Mouse (Mus musculus) brain, adult 2 months (tissue): Measurements from ENCODE around the gene Fars2.
"Not testable (repeated sequence)": the region's sequence is repeated elsewhere in the genome, so short reads cannot be mapped to it uniquely, and the experiment has no call there.

ENCODE experiments used
- DNase-seq: peaks from one replicate; pipeline ENCODE4 v3.0.0; 2011; ENCODE audit warnings: low read depth, low spot score

The Fars2 gene

DNA sequence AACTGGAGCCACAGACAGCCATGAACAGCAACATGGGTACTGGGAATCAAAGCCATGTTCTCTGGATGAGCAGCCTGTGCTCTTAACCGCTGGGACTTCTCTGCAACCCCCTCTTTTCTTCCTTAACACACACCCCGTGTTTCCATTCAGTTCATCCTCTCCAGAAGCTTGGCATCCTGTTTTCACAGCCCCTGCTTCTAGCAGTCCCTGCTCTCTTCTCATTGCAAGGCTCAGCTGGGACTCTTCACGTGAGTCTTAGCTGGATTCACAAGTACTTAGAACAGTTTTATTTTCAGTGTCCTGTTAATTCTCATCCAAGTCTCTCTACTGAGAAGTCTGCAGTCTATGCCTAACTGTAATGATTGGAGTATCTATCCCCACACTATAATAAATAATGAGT lies 334.2 kb downstream of the Fars2 start:
- DNase-seq, result peak; percentile 50

- no peak for DNase-seq
These were observed 343.3 kb downstream of the Fars2 start for GRCm38 (mm10) chr13:36460473-36460872.

- no peak for DNase-seq
These were observed 346.5 kb downstream of the Fars2 start for GRCm38 (mm10) chr13:36463669-36464068.

GRCm38 (mm10) chr13:36466076-36466475 lies 348.9 kb downstream of the Fars2 start:
- not testable (repeated sequence) for DNase-seq

GRCm38 (mm10) chr13:36466515-36466921 lies 349.3 kb downstream of the Fars2 start:
- DNase-seq, result no peak

GRCm38 (mm10) chr13:36467849-36468248 lies 350.6 kb downstream of the Fars2 start:
- DNase-seq, result no peak

- DNase-seq, result no peak
These were observed 351.8 kb downstream of the Fars2 start for GRCm38 (mm10) chr13:36468963-36469362.

DNA sequence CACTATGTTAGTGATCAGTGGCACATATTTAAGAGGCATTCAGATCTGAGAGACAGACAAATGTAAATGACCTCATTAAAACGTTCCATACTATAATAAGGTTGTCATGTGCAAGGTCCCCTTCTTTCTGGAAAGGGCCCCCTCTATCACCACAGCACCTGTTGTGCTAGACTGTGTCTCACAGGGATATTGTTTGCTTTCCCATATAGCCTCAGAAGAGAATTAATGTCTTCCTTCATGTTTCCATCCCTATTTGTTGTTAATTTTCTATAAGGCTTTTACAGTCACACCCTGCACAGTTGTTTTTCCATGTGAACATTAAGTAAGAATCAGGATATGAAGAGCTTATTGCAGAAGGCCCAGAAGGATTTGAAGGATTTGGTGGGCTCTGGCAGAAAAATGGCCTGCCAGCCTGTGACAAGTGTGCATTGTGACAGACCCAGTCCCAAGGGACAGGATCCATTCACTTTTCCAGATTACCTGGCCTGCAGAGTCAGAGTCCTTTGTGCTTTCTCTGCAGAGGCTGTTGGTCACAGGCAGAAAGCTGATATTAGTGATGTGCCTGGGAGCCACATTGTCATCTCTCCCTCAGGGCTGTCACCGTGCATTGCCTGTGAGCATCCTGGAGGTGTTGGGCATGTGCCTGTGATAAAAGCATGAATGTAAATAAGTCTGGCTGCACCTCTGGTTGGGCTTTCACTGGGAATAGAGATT lies 352.4 kb downstream of the Fars2 start:
- DNase-seq, result no peak

- DNase-seq, result no peak
These were observed 360.4 kb downstream of the Fars2 start for GRCm38 (mm10) chr13:36477648-36478047.

DNA sequence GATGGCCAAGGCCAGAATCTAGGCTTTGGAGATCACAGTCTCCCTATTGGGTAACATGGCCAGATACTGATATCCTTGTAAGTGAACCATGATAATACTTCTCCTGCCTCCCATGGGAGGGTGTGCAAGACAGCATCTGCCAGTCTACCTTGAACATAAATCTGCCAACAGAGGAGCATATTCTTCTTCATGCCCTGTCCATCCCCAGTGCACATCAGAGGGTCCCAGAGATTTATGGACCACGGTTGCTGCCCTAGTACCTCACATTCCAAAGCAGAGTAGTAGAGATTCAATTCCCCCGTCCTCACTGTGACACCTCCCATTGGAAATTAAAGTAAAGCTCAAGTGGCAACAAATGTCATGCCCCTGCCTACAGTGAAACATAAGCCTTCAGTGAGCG lies 361.0 kb downstream of the Fars2 start:
- DNase-seq, result no peak

DNA sequence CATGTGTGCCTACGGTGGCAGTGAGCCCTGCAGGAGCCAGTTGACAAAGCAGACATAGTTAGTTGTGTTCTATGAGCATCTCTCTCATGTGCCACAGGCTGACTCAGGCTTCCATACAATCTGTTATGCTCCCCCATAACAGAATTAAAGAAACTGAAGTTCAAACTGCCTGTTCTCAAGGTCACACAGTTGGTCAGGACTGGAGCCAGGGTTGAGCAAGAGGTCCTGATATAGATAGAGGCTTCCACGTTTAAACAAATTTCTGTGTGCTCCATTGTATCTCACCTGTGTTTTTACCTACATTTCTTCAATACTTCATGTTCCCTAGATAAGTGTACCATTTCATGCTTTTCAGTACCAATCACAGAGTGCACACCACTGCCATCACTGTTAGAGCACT lies 362.9 kb downstream of the Fars2 start:
- no peak for DNase-seq

DNA sequence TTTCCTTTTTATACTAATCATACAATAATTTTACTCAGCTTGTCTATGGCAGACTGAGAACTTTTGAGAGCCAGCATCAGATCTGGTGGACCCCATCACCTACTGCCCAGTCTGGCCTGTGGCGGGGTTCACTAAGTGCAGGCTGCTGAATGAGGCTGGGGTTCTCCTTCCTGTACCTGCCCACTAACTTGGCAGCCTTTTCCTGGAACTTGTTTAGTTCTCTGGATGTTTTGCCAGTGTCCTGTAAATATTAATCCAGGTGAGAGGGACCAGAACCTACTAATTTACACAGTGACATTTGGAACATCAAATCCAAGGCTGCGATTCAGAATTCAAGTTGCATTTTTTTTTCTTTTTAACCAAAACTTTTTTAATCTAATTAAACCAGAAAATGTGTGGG lies 367.2 kb downstream of the Fars2 start:
- no peak for DNase-seq

DNA sequence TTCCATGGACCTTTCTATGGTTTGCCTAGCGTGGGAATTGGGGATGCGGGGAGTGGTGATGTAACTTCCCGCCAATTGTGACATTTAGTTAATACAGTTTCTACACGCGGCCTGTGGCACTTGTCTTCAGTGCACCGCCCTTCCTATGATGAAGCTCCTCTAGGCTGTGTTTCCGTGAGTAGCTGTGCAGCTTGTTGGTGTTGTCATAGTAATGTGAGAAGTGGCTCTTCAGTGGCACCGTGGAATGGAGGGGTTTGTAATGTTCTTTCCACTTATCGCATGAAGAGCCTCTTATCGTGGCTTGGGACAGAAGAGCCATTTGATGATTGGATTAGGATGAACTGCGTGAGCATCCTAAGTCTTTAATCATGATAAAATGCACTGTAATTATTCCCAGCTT lies 369.5 kb downstream of the Fars2 start:
- DNase-seq, result no peak

DNA sequence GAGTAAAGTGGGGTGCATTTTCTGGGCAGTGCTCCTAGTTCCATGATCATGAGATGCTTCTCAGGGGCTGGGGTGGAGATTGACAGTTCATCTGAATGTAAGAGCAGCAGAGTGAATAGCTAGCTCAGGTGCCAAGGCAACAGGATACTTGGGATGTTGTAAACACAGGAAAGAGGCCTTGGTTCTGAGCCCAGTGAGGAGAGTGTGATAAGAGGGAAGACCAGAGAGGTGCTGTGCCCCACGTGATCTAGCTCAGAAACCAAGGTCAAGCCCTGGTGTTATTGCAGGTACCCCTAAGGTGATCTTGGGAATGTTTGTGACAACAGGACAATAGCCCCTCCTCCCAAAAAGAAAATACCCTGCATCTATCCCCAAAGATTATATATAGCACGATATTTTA lies 372.2 kb downstream of the Fars2 start:
- no peak for DNase-seq

DNA sequence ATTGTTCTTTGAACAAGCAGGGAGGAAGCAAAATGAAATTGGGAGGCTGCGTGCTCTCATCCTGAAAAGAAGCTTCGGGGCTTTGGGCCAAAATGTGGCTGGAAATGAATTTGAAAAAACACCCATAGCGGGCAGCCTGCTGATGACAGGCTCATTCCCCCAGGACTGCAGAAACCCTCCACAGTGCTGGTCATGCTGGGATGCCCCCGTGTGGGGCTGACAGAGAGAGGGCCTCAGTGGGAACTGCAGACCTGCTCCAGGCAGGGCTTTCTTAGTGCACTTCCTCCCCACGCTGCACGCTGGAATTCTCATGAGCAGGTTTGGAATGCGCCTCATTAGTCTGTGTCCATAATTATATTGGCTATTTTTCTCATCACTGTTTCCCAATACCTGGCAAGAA lies 373.4 kb downstream of the Fars2 start:
- peak; percentile 35 for DNase-seq

DNA sequence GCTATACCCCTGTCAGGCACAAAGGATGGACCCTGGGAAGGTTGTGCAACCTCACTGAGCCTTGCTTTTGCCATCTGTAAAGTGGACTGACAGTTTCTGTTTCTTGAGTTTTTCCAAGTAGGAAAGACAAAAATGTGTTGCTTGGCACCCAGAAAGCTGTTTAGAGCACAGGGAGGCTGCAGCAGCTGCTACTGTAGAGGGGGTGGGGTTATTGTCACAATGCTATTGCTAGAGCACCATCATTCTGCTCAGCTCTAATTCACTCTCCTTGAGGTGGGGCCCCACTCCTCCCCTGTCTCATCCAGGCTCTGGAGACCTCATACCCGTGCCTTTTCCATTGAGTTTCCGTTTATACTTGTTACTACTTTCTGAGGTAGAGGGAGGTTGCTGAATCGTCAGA lies 375.2 kb downstream of the Fars2 start:
- peak; percentile 81 for DNase-seq

- peak; percentile 51 for DNase-seq
These were observed 376.1 kb downstream of the Fars2 start for GRCm38 (mm10) chr13:36493294-36493693.

DNA sequence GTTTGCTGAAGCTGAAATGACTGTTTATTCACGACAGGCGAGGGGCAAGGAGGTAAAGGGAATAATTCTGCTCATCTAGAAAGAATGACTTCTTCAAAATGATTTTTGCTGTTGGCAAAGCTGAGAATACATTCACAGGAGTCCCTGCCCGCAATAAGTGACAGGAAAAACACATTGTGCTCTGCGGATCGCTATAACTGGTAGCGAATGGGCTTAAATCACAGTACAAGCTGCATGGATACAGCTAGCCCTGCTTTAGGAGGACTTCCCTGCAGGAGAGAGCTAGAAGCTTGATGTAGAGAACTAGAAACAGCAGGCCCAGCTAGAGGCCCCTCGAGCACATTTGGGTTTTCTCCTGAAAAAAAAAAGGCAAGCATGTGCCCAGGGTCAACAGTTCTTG lies 376.6 kb downstream of the Fars2 start:
- peak; percentile 68 for DNase-seq

DNA sequence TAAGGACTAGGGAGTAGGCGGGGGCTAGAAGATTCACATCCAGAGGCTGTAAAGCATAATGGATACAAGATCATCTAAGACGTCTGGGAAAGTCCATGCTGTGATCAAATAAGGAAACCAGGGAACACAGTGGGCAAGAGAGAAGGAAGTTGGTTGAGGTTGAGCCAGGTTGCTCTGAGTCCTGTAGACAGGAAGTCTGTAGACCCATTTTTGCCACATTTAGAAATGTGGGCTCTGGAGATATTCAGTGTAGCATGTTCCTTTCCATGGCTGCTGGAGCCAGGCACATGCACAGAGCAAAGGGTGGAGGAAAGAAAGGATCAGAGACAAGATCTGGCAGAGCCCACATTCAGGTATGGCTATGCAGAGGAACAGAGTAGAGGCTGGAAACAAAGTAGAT lies 378.8 kb downstream of the Fars2 start:
- DNase-seq, result no peak

- DNase-seq, result peak; percentile 50
These were observed 380.1 kb downstream of the Fars2 start for GRCm38 (mm10) chr13:36497346-36497745.

DNA sequence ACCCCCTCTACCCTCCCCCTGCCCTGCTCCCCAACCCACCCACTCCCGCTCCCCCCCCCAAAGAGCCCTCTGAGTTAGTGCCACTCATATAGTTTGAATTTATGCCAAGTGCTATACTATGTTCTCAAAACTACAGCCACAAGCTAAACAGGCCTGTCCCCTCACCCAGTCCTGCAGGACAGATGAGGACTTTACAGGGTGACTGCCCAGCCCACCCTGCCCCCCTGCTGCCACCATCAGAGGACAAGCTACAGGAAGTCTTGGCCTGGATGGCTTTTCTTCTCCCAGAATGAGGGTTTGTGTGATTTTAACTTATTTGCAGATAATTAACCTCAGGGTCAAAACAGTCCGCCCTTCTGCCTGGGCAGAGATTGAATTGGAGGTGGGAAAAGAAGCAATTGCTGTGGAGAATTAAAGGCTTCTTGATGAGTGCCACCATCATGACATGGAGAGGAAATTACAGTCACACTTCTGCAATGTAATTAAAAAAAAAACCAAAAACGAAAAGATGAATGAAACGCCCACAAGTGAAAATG lies 383.2 kb downstream of the Fars2 start:
- no peak for DNase-seq

DNA sequence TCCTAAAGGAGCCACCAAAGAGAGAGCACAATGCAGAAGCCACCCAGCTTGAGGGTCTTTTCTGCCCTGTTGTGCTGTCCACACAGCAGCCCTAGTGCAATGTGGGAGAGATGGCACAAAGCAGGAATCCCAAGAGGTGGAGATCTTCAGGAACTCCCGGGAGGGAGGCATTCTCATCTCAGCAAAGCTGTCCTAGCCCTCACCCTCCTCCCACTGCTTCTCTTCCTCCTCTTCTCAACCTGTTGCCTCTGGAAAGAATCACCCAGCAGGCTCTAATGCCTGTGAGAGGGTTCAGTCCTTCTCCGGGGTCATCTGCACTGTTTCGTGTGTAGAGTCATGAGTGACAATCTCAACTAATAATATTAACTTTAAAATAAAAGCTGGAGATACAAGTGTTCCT lies 386.3 kb downstream of the Fars2 start:
- DNase-seq, result peak; percentile 76

- DNase-seq, result peak; percentile 76
These were observed 386.8 kb downstream of the Fars2 start for GRCm38 (mm10) chr13:36503991-36504390.

DNA sequence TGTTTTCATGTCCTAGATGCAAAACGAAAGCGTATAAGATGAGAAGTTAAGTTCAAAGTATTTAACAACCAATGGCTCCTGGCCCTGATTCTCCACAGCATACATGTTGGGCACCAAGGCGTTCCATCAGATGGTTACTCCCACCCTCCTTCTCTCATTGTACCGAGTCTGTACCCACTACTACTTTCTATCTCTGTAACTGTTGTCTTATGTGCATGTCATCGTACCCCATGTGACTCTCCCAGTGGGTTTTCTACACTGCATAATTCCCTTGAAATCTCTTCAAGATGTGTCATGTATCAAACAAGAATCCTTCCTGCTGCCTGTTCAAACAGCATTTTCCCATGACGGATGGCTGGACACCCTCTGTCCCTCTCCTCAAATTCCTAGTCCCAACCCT lies 388.5 kb downstream of the Fars2 start:
- peak; percentile 65 for DNase-seq
